Mouse (Mus musculus) bone marrow, adult 2 months (tissue): Measurements from ENCODE around the gene Trappc1.

Source experiments
- CTCF ChIP-seq: fragments of 200-500 bp; IDR thresholded peaks from 2 replicates; pipeline ENCODE4 v1.5.1; 2011; ENCODE audit warnings: low read length, control low read depth; ENCODE audit not compliant: control insufficient read depth, insufficient read depth
- POLR2A ChIP-seq: fragments of 200-500 bp; IDR thresholded peaks from 2 replicates; pipeline ENCODE4 v1.6.1; 2011; ENCODE audit warnings: low read depth, mild to moderate bottlenecking, control low read depth, low read length, borderline replicate concordance; ENCODE audit not compliant: control insufficient read depth

GRCm38 (mm10) chr11:69322010-69322409 is 1.8 kb upstream of the Trappc1 start:
- TF ChIP-seq CTCF (no peak), POLR2A (no peak)
